Mouse (Mus musculus) heart, postnatal 0 days (tissue): ENCODE results near the gene Fbln5.

Experiments used
- CTCF ChIP-seq: IDR thresholded peaks from 2 replicates; pipeline ENCODE4 v1.5.1; 2016; ENCODE audit warnings: antibody characterized with exemption, control low read depth, low read depth
- EP300 ChIP-seq: IDR thresholded peaks from 2 replicates; pipeline ENCODE4 v1.6.1; 2016; ENCODE audit warnings: antibody characterized with exemption, low read depth

GRCm38 (mm10) chr12:101774116-101774515 is 44.7 kb downstream of the Fbln5 start:
- TF ChIP-seq CTCF: no peak
- TF ChIP-seq EP300: no peak
